Mouse (Mus musculus): ENCODE data around the gene Rbms3.

The Rbms3 gene

DNA sequence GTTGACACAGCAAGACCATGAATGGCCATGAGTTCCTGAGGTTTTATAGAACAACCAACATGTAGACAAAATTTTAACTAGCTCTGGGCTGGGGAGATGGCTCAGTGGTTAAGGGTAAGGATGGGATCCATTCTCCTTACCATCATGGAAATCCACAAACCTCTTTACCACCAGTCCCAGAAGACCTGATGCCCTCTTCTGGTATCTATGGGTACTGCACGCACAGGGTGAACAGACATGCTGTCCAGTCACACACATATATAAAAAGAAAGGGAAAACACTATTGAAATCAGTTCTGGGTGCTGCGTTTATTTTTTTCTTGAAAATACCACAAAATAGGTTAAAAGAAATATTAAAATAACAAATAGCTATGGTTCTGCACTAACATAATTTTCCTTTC, 577.8 kb downstream of the Rbms3 start:
- no peak for DNase-seq (ENCODE audit: low spot score in 2 of 2)

GRCm38 (mm10) chr9:117048641-117049040, 581.1 kb downstream of the Rbms3 start:
- peak; percentile 23 to 31 for DNase-seq (ENCODE audit: low spot score in 2 of 2)

DNA sequence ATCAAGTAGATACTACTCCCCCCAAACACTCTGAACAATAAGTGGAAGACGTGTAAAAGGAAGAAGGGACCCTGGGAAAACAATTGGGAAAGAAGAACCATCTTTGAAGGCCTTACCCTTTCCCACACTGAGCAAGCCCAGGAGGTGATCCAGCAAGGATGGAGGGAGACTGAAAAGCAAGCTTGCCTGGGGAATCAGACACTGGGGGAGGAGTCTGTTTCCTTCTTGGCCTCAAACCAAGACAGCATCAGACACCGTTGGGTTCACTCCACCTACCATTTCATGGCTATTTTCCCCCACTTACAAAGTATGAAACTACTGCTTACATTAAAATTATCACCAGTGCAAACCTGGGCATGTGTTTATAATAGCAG, 587.7 kb downstream of the Rbms3 start:
- DNase-seq (ENCODE audit: low spot score in 2 of 2), result no peak

DNA sequence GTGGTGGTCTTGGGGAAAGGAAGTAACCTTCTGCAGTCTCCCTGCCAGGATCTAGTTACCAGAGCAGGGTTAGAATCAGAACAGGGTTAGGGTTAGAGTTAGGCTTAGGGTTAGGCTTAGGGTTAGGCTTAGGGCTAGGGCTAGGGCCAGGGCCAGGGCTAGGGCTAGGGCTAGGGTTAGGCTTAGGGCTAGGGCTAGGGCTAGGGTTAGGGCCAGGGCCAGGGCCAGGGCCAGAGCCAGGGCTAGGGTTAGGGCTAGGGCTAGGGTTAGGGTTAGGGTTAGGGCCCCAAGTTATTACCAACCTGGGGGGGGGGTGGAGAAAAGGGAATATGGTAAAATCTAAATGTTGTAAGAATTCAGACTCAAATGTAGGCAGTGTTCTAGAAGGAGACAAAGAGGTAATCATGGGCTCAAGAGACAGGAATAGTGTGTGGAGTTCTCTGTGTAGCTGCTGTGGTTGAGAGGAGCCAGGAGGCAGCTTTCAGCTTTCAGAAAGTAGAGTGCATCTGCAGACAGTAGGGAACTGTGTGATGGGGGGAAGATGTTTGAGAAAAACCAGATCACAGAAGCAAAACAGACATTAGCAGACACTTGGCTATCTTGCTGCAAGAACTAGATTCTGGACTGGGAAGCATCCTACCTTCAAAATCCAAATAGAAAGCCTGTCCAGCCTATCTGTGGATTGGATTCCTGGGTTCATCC, 588.3 kb downstream of the Rbms3 start:
- DNase-seq (ENCODE audit: low spot score in 2 of 2), result no peak

DNA sequence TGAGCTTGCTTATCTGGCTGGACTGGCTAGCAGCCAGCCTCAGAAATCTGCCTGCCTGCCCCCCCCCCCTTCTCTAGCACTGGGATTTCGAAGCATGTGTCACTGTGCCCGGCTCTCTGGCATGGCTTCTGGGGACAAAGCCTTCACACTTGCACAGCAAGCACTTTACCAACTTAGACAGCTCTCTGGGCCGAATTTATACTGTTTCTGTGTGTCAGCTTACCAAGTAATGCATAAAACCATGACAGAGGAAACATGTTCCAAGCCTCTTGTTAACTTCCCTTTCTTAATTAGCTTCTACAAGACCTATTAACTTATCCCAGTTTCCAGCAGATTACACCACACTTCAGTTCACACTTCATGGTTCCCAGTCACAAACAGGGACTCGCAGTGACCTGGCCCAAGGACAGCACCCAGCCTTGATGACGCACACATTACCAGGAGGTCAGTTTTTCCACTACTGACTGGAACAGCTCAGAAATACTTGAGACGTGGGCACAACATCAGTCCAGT, 589.7 kb downstream of the Rbms3 start:
- no peak for DNase-seq (ENCODE audit: low spot score in 2 of 2)

GRCm38 (mm10) chr9:117032690-117033089, 597.0 kb downstream of the Rbms3 start:
- DNase-seq (ENCODE audit: low spot score in 2 of 2), result no peak

DNA sequence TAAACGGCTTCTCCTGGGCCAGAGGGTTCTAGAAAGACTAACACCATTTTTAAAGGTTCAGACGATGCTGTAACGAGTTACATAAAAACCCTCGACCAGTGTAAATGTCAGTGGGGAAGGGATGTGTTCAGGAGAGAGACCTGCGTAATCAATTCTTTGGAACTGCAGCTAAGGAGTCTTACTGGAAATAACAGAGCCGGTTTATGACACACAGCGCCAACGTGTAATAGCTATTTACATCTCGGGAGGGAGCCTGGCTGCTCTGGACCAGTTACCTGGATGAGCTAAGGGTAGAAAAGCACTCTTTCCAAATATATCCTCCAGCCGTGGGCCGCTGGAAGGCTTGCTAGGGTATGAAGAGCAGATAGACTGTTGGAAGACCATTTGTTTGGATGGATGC, 598.5 kb downstream of the Rbms3 start:
- DNase-seq (ENCODE audit: low spot score in 2 of 2), result no peak

DNA sequence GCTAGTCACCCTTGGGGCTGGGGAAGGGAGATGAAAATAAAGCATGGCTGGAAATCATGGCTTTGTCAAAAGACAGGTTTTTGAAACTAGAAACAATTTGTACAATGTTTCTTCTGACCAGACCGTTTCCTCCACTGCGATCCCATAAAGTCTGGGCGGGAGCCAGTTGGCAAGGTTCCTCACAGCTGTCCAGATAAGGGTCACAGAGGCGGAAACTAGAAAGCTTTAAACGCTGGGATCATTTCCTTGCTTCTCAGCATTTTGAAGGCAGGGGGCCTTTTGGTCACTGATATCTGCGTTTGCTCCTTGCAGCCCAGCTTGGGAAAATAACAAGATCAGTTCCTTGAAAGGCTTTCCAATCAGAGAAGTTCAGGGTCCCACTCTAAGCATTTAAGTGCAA, 598.9 kb downstream of the Rbms3 start:
- DNase-seq (ENCODE audit: low spot score in 2 of 2), result no peak

DNA sequence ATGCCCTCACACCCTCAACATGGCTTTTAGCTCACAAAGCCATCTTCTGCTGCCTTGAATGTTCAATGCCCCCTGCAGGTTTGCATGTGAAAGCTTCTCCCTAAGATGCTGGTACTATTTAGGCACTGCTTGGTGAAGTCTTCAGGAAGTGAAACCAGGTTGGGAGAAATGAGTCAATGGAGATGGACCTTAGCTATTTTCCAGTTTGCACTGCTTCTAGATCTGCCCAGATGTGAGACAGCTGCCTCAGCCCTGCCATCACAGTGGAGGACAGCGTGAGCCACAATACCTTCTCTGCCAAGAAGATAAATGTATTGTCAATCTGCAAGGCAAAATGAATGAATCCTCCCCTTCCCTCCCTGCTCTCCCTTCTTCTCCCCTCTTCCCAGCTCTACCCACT, 599.8 kb downstream of the Rbms3 start:
- DNase-seq (ENCODE audit: low spot score in 2 of 2), result no peak

GRCm38 (mm10) chr9:117028586-117028985, 601.1 kb downstream of the Rbms3 start:
- no peak for DNase-seq (ENCODE audit: low spot score in 2 of 2)

- no peak for DNase-seq (ENCODE audit: low spot score in 2 of 2)
These were observed 607.6 kb downstream of the Rbms3 start for GRCm38 (mm10) chr9:117022086-117022485.

GRCm38 (mm10) chr9:117021506-117021905, 608.2 kb downstream of the Rbms3 start:
- DNase-seq (ENCODE audit: low spot score in 2 of 2), result no peak

DNA sequence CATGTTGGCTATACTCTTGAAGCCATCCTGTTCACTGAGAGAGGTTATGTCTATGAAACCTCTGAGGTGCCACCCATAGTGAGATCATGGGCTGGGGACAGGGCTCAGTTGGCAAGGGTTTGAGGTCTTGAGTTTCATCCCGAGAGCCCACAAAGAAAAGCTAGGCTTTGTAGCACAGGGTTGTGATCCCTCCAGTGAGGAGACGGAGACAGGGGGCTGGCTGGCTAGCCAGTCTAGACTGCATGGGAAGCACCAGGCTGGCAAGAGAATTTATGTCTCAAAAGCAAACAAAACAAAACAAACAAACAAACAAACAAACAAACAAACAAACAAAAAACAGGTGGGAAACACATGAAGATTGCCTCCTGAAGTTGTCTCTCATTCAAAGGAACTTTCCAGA, 609.5 kb downstream of the Rbms3 start:
- no peak for DNase-seq (ENCODE audit: low spot score in 2 of 2)

- DNase-seq (ENCODE audit: low spot score in 2 of 2), result peak in 1 of 2 experiments; percentile 4
These were observed 611.0 kb downstream of the Rbms3 start for GRCm38 (mm10) chr9:117018741-117019163.

GRCm38 (mm10) chr9:117018301-117018700, 611.4 kb downstream of the Rbms3 start:
- no peak for DNase-seq (ENCODE audit: low spot score in 2 of 2)

DNA sequence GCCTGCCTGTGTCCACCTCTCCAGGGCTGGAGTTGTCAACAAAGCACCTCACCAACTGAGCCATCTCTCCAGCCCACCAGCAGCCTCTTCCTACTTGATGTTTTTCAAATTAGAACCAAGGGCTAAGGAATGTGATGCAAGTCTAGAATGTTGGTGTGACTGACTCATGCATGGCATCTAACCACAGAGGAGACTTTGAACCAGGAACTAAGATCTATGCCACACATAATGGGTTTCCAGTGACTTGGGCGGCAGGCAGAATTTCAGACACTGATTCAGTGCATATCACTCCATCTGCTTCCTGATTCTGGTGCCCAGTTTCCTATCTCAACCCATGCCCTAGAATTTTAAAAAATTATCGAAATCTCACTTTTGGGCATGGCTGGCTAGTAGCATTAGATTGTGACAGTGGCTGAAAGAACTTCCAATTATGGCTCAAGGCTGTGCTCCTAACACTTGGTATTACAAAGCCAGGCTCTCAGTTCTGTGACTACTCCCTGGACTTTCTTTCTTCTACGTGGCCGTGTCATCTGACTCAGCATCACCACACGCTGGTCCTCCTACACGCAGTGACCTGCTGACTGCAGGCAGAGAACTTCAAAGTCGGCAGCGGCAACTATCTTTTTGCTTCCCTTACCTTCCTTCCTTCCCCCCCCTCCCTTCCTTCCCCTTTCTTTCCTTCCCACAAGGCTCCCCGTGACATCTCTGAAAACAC, 613.0 kb downstream of the Rbms3 start:
- no peak for DNase-seq (ENCODE audit: low spot score in 2 of 2)

GRCm38 (mm10) chr9:117013386-117013785, 616.3 kb downstream of the Rbms3 start:
- no peak for DNase-seq (ENCODE audit: low spot score in 2 of 2)

DNA sequence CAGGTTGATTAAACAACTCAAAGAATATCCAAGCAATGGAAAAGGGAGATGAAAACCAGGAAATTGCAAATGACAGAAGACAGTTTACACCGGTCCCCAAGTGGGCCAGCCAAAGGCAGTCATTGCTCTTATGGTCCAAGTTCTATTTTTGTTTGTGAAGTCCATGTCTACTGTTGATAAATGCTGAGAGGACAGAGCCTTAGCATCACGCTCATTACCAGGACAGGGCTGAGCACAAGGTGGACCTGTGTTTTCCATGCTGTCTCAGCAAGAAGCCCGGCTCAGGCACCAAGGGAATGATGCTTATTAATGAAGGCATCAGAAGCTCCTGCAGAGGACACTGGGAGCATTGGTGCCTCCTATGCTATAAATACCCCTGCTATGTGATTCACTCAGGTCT, 618.9 kb downstream of the Rbms3 start:
- DNase-seq (ENCODE audit: low spot score in 2 of 2), result no peak

DNA sequence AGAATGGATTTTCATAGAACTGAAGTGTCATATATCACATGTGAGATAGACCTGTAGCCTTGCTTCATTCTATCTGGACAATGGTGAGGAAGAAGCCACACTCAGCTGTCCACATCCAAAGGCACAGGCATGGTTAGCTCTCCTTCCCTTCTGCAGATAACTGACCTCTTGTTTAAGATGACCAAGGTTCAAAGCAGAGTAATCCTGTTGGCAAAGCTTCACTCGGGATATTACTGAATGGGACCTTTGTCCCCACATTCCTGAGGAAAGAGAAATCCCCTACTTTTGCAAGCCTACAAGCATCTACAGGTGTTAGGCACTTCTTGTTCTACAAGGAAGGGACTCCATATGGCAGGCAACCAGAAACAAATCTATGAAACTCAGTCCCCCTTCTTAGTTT, 621.5 kb downstream of the Rbms3 start:
- DNase-seq (ENCODE audit: low spot score in 2 of 2), result no peak

- no peak for DNase-seq (ENCODE audit: low spot score in 2 of 2)
These were observed 627.6 kb downstream of the Rbms3 start for GRCm38 (mm10) chr9:117002083-117002482.

DNA sequence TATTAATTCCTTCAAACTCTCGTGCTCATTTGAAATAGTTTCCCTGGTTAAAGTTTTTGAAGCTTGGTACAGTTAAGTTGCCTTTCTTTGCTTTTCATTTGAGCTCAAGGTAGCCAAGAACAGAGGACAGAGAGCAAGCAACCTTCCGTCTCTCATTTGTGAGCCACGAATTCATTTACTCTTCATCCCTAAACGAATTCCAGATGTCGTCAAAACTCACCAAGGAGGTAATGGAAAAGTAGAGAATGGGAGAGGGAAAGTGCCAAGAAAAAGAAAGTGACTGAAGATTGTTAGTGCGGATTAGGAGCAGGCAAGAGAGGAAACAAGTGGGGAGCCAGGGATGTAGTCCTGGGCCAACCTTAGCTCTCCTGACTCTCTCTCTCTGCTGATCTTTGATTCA, 630.5 kb downstream of the Rbms3 start:
- no peak for DNase-seq (ENCODE audit: low spot score in 2 of 2)

GRCm38 (mm10) chr9:116990321-116990720, 639.4 kb downstream of the Rbms3 start:
- DNase-seq (ENCODE audit: low spot score in 2 of 2), result no peak

GRCm38 (mm10) chr9:116980801-116981200, 648.9 kb downstream of the Rbms3 start:
- no peak for DNase-seq (ENCODE audit: low spot score in 2 of 2)

Measured in right cerebral cortex, adult 2 months (tissue).